Mouse (Mus musculus): ENCODE measurements around the gene Ppp6r3.

Gene Ppp6r3

DNA sequence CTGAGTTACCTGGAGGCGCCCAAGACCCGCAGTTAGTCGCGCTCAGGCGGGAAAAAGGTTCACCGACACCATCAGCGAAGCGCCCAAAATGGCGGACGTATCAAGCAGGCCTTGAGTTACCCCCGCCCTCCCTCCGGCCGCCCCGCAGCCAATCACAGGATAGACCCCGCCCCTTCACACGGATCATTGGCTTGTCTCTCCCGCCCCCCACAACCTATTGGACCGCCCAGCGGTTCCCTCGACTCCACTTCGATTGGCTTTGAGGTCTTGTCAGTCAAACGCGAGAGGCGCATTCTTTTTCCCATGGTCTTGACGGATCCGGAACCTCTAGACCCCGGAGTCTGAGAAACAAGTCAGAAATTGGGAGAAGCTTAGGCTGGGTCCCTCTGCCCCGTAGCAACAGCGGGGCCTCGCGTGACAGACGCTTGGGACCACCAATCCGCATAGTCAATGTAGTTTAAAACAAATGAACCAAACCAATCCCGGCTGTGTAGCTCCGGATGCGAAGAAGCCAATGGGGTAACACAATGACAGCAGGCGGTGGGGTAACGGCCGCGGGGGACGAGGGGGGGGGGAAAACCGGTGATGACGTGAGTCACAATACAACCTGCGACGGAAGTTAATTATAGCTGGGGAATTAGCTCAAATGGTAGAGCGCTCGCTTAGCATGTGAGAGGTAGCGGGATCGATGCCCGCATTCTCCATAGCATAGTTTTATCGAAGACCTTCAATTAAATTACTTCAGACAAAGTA lies at the start of gene Ppp6r3:
TSS of gene Ppp6r3 (minus strand) at position 118 of the 753 bp plus-strand sequence.
- no peak for TF ChIP-seq NANOG (IDR thresholded peaks at IDR 0.05; ENCODE audit: borderline replicate concordance, low read length)
- TF ChIP-seq POU5F1 (IDR thresholded peaks at IDR 0.05; ENCODE audit: borderline replicate concordance, low read length) = no peak
- TF ChIP-seq CTCF (conservative IDR thresholded peaks at IDR 0.05; ENCODE audit: low read length) = no peak

DNA sequence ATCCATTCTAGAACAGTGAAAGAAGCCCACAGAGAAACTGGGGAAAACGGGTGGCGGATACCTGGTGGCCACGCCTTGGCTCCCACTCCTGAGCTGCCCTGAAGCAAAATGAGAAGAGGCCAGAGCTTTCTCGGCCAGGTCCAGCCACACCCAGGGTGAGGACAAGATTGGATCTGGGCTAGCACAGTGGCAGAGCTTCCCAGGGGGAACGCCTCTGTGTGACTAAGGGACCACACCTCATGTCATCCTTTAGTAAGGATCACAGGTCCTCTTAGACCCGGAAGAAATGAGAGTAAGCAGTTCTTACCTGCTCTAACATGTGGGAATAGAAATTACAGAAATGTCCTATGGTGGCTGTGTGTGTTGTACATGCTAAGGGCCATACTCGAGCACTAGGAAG lies 49.6 kb upstream of the Ppp6r3 start:
- no peaks in the 10 kb centered on the region for H3K9me3 ChIP-seq (ENCODE audit: low read length)
- no peak for TF ChIP-seq NANOG (IDR thresholded peaks at IDR 0.05; ENCODE audit: borderline replicate concordance, low read length)
- no peak for TF ChIP-seq POU5F1 (IDR thresholded peaks at IDR 0.05; ENCODE audit: borderline replicate concordance, low read length)
- no peak for TF ChIP-seq CTCF (conservative IDR thresholded peaks at IDR 0.05; ENCODE audit: low read length)
- no peak overlapping the region for H3K4me3 ChIP-seq (replicated peaks; ENCODE audit: low read length)
- peaks cover 21% of the 10 kb centered on the region for H3K4me1 ChIP-seq (replicated peaks; ENCODE audit: low read depth, low read length)
- no peaks in the 10 kb centered on the region for H3K27me3 ChIP-seq (ENCODE audit: insufficient read depth, low read length)
- peaks cover 77% of the 10 kb centered on the region for H3K36me3 ChIP-seq (ENCODE audit: insufficient read depth, low read length)

More for the DNA sequence above, at the start of gene Ppp6r3:
- H3K9me3 ChIP-seq (ENCODE audit: low read length) = peaks cover 3% of the 10 kb centered on the region
- no peaks in the 10 kb centered on the region for H3K27me3 ChIP-seq (ENCODE audit: insufficient read depth, low read length)
- H3K4me1 ChIP-seq (replicated peaks; ENCODE audit: low read depth, low read length) = peaks cover 68% of the 10 kb centered on the region
- H3K36me3 ChIP-seq (ENCODE audit: insufficient read depth, low read length) = 0 out of 2 replicates have a peak, but pooled peaks cover 5% of the 10 kb centered on the region
- peak within 1 kb of the TSS; percentile 97 for H3K4me3 ChIP-seq (replicated peaks; ENCODE audit: low read length)

DNA sequence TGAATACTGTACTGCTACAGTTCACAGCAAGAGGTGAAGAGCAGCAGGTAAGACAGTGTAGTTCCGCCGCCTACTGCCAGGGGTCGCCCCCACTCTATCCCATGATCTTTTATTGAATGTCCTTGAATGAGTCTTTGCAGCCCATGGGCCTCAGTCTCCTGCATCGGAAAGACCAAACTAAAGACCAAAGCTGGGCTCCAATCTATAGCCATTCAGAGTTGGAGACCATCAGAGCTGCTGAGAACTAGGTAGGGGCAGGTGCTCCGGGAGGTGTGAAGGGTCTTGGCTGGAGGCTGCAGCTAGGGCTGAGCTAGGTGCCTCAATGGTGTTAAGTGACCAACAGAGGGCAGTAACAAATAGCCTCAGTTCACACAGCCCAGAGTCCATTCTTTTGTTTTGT lies 48.3 kb upstream of the Ppp6r3 start:
- Histone ChIP-seq H3K9me3 (ENCODE audit: low read length) (no peaks in the 10 kb centered on the region), H3K36me3 (ENCODE audit: insufficient read depth, low read length) (peaks cover 75% of the 10 kb centered on the region), H3K27me3 (ENCODE audit: insufficient read depth, low read length) (no peaks in the 10 kb centered on the region), H3K4me3 (replicated peaks; ENCODE audit: low read length) (no peak overlapping the region), H3K4me1 (replicated peaks; ENCODE audit: low read depth, low read length) (peaks cover 13% of the 10 kb centered on the region)
- TF ChIP-seq NANOG (IDR thresholded peaks at IDR 0.05; ENCODE audit: borderline replicate concordance, low read length) = no peak
- peak; percentile 84 for TF ChIP-seq CTCF (conservative IDR thresholded peaks at IDR 0.05; ENCODE audit: low read length)
- no peak for TF ChIP-seq POU5F1 (IDR thresholded peaks at IDR 0.05; ENCODE audit: borderline replicate concordance, low read length)

DNA sequence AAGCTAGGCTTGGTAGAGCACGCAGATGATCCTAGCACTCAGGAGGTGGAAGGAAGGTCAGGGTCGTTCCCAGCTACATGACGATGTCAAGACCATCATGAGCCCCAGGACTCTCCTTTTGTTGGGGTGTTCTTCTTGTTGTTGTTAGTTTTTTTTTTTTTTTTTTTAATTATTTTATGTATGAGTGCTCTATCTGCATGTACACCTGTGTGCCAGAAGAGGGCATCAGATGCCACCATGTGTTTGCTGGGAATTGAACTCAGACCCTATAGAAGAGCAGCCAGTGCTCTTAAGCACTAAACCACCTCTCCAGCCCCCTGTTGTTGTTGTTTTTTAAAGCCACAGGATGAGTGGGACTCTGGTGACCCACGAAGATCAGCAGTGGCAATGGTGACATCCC lies 47.7 kb upstream of the Ppp6r3 start:
- Histone ChIP-seq H3K27me3 (ENCODE audit: insufficient read depth, low read length) (no peaks in the 10 kb centered on the region), H3K9me3 (ENCODE audit: low read length) (no peaks in the 10 kb centered on the region), H3K4me3 (replicated peaks; ENCODE audit: low read length) (no peak overlapping the region), H3K36me3 (ENCODE audit: insufficient read depth, low read length) (peaks cover 75% of the 10 kb centered on the region), H3K4me1 (replicated peaks; ENCODE audit: low read depth, low read length) (peaks cover 13% of the 10 kb centered on the region)
- TF ChIP-seq CTCF (conservative IDR thresholded peaks at IDR 0.05; ENCODE audit: low read length) (no peak), POU5F1 (IDR thresholded peaks at IDR 0.05; ENCODE audit: borderline replicate concordance, low read length) (no peak), NANOG (IDR thresholded peaks at IDR 0.05; ENCODE audit: borderline replicate concordance, low read length) (no peak)

DNA sequence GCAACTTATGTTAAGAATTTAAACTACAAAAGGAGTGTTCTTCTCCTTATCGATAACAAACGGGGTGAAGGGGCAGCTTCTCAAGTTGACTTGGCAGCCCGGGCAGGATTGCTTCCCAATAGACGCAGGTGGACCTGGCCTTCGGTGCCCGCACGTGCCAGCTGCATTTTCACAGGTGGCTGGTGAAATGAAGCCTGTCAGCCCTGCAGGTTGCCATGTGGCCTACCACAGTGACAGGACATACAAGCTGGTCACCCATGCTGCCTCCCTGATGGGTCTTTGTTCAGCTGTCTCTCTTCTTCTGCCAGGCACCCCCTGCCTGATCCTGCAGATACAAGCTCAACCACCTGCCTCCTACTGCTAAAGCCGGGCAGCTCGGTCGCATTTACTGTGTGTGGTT lies 45.3 kb upstream of the Ppp6r3 start:
- peaks cover 66% of the 10 kb centered on the region for H3K36me3 ChIP-seq (ENCODE audit: insufficient read depth, low read length)
- H3K4me3 ChIP-seq (replicated peaks; ENCODE audit: low read length) = no peak overlapping the region

DNA sequence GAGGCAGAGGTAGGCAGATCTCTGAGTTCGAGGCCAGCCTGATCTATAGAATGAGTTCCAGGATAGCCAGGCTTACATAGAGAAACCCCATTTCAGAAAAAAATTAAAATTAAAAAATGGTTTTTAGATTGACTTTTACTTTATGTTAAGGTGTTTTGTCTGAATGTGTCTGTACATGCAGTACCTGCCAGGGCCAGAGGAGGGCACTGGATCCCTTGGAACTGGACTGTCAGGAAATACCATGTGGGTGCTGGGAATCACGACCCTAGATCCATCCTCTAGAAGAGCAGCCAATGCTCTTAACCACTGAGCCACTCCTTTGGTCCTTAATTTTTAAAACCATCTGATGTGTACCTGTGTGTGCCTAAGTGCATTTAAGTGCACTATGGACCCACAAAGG lies 43.8 kb upstream of the Ppp6r3 start:
- Histone ChIP-seq H3K4me1 (replicated peaks; ENCODE audit: low read depth, low read length) (peaks cover 10% of the 10 kb centered on the region), H3K9me3 (ENCODE audit: low read length) (no peaks in the 10 kb centered on the region), H3K4me3 (replicated peaks; ENCODE audit: low read length) (no peak overlapping the region), H3K36me3 (ENCODE audit: insufficient read depth, low read length) (peaks cover 77% of the 10 kb centered on the region), H3K27me3 (ENCODE audit: insufficient read depth, low read length) (no peaks in the 10 kb centered on the region)
- TF ChIP-seq NANOG (IDR thresholded peaks at IDR 0.05; ENCODE audit: borderline replicate concordance, low read length) = no peak
- TF ChIP-seq POU5F1 (IDR thresholded peaks at IDR 0.05; ENCODE audit: borderline replicate concordance, low read length) = no peak
- peak; percentile 89 for TF ChIP-seq CTCF (conservative IDR thresholded peaks at IDR 0.05; ENCODE audit: low read length)

More for the DNA sequence above, 45.3 kb upstream of the Ppp6r3 start:
- H3K27me3 ChIP-seq (ENCODE audit: insufficient read depth, low read length) = no peaks in the 10 kb centered on the region
- H3K9me3 ChIP-seq (ENCODE audit: low read length) = no peaks in the 10 kb centered on the region
- no peak for TF ChIP-seq POU5F1 (IDR thresholded peaks at IDR 0.05; ENCODE audit: borderline replicate concordance, low read length)
- TF ChIP-seq CTCF (conservative IDR thresholded peaks at IDR 0.05; ENCODE audit: low read length) = no peak
- no peak for TF ChIP-seq NANOG (IDR thresholded peaks at IDR 0.05; ENCODE audit: borderline replicate concordance, low read length)
- peaks cover 20% of the 10 kb centered on the region for H3K4me1 ChIP-seq (replicated peaks; ENCODE audit: low read depth, low read length)

DNA sequence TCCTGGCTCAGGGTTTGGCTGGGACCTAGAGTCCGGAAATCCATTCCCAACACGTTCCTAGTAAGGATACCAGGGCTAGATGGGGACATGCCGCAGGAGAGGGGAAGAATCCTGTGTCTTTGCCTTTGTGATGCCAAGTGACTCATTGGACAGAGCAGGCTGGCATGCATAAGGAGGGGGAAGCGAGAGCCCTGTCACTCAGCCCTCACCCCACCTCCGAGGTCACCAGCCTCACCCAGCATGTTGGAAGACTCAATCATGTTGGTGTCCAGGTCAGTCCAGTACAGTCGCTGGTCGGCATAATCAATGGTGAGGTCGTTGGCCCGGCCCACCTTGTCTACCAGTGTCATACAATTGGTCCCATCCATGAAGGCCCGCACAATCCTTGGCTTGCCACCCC lies 38.4 kb upstream of the Ppp6r3 start:
- H3K9me3 ChIP-seq (ENCODE audit: low read length) = no peaks in the 10 kb centered on the region
- no peaks in the 10 kb centered on the region for H3K27me3 ChIP-seq (ENCODE audit: insufficient read depth, low read length)
- H3K4me3 ChIP-seq (replicated peaks; ENCODE audit: low read length) = no peak overlapping the region
- TF ChIP-seq POU5F1 (IDR thresholded peaks at IDR 0.05; ENCODE audit: borderline replicate concordance, low read length) = no peak
- peaks cover 16% of the 10 kb centered on the region; the same call in 1 of the 2 replicates for H3K4me1 ChIP-seq (replicated peaks; ENCODE audit: low read depth, low read length)
- peaks cover 81% of the 10 kb centered on the region for H3K36me3 ChIP-seq (ENCODE audit: insufficient read depth, low read length)

DNA sequence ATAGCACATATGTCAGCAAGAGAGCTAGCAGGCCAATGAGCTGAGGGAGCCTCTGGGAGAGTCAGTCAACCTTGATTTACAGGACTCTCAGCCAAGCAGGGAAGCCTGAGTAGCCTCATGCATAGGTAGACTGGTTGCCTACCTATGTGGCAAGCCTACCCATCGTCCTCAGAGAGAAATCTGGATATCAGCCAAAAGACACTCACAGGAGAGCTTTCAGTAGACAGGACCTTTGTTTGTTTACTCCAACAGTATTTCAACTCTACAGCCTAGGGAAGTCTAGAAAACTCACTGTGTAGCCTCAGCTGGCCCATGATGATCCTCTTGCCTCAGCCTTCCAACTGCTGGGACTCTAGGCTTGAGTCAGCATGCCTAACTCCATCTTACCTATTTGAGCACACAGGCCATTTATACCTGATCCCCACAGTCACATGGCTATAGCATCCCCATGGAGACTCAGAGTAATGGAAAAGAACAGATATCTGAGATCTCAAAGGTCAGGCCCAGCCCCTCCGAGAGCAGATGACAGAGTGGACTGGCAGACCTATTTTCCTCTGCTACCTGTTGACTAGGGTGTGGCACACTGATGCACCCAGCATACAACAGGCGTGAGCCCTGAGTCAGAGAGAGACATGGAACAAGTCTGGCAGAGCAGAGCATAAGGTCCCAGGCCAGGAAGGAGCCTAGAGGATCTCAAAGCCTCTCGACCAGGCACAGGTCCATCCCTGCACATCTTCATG lies 37.2 kb upstream of the Ppp6r3 start:
- 0 out of 2 replicates have a peak overlapping the region, but pooled peaks have one; percentile 10 for H3K4me3 ChIP-seq (replicated peaks; ENCODE audit: low read length)
- TF ChIP-seq CTCF (conservative IDR thresholded peaks at IDR 0.05; ENCODE audit: low read length) (no peak), POU5F1 (IDR thresholded peaks at IDR 0.05; ENCODE audit: borderline replicate concordance, low read length) (no peak), NANOG (IDR thresholded peaks at IDR 0.05; ENCODE audit: borderline replicate concordance, low read length) (no peak)
- H3K9me3 ChIP-seq (ENCODE audit: low read length) = no peaks in the 10 kb centered on the region
- H3K36me3 ChIP-seq (ENCODE audit: insufficient read depth, low read length) = peaks cover 68% of the 10 kb centered on the region
- no peaks in the 10 kb centered on the region for H3K27me3 ChIP-seq (ENCODE audit: insufficient read depth, low read length)
- H3K4me1 ChIP-seq (replicated peaks; ENCODE audit: low read depth, low read length) = peaks cover 15% of the 10 kb centered on the region; the same call in 1 of the 2 replicates

All from E14TG2a.4 (cell line).